Mouse (Mus musculus) ovary, postnatal 36 days (tissue): ENCODE results near the gene Acap2.

Source experiments
- DNase-seq: peaks from one replicate; pipeline ENCODE4 v3.0.0; 2022; ENCODE audit warnings: low spot score, mixed read lengths

The Acap2 gene

GRCm38 (mm10) chr16:31080573-31081051, 120.4 kb downstream of the Acap2 start:
- peak; percentile 69 for DNase-seq

- DNase-seq, result no peak
Measured at GRCm38 (mm10) chr16:31077396-31077795, 123.6 kb downstream of the Acap2 start.

GRCm38 (mm10) chr16:31076436-31076835, 124.6 kb downstream of the Acap2 start:
- DNase-seq, result no peak

- no peak for DNase-seq
Measured at GRCm38 (mm10) chr16:31074324-31074908, 126.6 kb downstream of the Acap2 start.

DNA sequence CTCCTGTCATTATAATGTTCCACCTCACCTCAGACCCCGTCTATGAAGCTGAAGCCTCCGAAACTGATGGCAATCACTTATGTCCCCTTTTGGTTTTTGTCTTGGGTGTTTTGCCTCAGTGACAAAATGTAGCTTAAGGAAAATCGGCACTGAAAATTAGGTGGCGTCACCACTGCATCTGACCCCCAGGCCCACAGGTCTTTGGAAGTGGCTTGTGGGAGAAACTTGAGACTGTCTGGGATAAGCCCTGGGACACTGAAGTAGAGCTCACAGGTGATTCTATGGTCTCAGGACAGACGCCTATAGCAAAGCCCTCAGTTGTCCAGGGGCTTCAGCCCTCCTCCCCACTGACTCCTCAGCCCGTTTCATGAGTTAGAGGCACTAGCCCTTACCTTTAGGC, 129.3 kb downstream of the Acap2 start:
- no peak for DNase-seq

GRCm38 (mm10) chr16:31070358-31071133, 130.5 kb downstream of the Acap2 start:
- peak; percentile 78 for DNase-seq

DNA sequence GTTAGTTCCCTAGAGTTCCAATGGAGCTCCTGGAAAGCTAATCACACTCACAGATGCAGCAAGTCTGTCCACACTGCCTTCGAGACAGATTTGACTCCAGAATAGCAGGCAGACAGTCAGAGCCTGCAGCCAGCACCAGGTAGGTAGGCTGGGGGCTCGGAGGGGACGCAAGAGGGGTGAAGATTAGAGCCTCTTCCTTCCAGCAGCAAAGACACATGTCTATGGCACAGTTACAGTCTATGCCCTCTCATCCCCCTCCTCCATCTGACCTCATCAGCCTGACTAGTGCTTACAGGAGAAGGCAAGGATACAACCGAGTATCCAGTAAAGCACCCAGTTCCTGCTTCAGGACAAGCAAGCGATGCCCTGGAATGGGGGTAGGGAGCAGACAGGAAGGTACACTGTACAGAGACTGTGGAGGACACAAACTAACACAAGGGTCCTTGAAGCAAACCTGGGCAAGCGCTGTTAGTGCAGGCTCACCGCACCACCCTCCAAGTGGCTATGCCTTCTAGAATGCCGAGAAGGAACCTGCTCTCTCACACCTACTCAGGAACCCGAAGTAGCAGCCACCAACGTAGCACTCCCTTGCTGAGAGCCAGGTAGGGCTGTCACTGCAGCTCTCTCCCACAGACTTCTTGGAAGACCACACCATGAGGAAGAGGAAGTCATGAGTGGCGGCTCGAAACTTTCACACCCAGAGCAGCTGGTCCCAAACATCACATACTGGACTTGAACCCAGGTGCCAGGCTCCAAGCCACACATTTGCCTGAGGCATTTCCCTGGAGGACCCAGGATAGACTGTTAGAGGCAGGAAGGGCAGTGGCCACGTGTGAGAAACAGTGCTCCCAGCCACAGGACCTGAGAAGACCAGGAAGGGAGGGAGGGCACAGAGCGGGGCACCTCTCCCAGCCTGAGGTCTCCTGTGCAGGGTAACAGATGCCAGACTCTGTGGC, 131.6 kb downstream of the Acap2 start:
- DNase-seq, result no peak

GRCm38 (mm10) chr16:31068280-31068679, 132.8 kb downstream of the Acap2 start:
- DNase-seq, result no peak

DNA sequence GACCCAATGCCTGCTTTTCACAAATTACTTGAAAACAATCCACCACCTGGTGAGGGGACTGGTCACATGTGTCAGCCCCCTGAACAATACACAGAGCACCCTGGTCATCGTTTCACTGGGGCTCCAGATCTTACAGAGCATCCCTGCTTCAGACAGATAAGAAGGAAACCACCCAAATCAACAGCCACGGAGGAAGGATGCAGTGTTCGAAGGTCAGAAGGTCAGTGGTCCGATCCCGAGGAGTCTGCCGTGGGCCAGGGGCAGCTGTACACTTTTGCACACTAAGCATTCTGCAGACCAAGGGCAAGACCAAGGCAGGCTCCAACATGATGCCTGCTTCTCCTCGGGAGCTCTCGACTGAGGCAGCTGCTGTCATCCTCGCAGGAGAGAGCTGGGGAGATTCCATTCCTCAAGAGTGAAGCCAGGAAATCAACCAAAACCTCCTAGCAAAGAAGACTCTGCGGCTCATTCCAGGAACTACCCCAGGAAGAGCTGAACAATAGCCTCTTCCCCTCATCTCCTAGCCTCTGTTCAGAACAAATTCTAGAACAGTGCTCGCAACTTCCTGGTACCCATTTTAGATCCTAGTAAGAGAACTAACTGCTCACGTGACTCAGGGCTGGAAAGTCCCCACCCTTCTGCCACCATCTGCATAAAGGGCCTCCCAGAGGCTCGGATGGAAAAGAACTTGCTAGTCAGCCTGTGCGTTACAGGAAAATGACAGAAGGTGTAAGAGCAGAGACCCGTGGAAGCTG, 134.5 kb downstream of the Acap2 start:
- DNase-seq, result no peak

DNA sequence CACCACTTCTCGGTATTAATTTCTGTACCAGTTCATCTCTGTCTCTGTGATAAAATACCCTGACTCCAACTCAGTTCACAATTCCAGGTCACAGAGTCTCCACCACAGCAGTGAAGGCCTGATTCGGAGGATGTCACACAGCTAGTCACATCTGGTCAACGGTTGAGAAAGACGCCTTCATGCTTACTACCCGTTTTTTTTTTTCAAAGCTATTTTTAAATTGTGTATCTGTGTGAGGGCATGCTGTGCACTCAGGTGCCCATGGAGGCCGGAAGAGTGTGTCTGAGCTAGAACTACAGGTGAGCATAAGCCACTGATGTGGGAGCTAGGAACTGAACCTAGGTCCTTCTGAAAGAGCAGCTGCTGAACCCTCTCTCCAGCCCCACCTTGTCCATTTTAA, 136.3 kb downstream of the Acap2 start:
- DNase-seq, result no peak

DNA sequence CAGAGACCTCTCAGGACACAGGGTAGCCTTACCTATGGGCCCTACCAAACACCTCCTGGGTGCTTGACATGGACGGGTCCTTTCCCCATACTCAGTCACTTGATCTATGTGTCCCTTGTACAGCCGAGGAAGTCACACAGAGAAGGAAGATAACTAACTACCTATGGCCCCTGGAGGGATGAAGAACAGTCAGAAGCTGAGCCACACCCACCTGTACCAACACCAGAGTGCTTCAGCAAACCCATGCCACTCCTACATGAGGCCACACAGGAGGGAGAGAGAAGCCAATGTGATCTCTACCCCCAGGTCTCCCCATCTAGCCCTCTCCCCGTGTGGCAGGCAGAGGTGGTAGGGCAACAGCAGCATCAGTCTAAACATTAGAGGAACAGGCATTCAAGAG, 138.1 kb downstream of the Acap2 start:
- DNase-seq, result no peak

GRCm38 (mm10) chr16:31061246-31061880, 139.7 kb downstream of the Acap2 start:
- DNase-seq, result no peak

DNA sequence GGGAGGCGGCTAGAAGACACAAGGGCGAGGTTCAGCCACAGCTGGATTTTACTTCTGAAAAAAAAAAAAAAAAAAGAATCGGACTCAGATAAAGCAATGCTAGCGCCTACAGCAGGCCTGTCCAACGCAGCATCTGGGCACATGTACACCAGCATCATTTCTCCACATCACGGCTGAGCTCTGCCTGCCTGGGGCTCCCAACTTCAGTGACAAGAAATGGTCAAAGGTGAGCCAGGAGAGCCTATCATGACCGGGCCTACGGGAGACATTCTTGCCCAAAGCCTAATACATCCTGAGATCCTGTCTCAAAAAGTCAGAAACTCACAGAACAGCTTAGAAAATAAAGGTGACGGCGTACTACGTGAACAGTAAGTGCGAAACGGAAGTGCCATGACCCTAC, 140.3 kb downstream of the Acap2 start:
- DNase-seq, result no peak

GRCm38 (mm10) chr16:31060226-31060625, 140.8 kb downstream of the Acap2 start:
- no peak for DNase-seq

- DNase-seq, result no peak
Measured at GRCm38 (mm10) chr16:31059730-31060129, 141.3 kb downstream of the Acap2 start.

- DNase-seq, result no peak
Measured at GRCm38 (mm10) chr16:31052812-31053211, 148.2 kb downstream of the Acap2 start.

DNA sequence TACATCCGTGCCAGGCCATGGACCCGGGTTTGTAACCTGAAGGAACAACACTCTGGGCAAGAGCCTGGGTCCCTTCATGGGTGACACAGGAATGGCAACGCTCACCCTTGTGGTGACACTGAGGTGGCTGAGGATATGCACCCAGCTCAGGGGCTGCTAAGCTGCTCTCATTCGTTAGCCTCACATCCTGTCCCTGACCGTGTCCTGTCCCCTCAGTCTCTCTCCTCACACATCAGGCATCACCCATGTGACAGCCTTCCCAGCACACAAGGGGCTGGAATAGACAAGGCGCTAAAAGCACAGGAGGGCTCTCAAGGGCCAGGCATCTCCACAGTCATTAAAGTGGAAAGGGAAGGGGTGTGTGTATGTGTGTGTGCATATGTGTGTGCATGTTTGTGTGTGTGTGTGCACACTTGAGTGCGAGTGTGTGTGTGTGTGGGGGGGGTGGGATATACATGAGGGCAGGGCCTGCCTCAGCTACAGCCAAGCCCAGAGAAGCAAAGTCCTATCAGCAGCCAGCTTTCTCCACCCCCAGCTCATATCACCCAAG, 148.8 kb downstream of the Acap2 start:
- no peak for DNase-seq

- DNase-seq, result no peak
Measured at GRCm38 (mm10) chr16:31050701-31051100, 150.3 kb downstream of the Acap2 start.

- no peak for DNase-seq
Measured at GRCm38 (mm10) chr16:31048194-31048593, 152.9 kb downstream of the Acap2 start.

GRCm38 (mm10) chr16:31047186-31047898, 153.7 kb downstream of the Acap2 start:
- DNase-seq, result no peak
